In genomic region chr1:55725428-55725827, GRCm38 (mm10) we compare ENCODE assay signal across 29 mouse cellular contexts.
DNase-seq lines count a peak whose midpoint lies in the region; ATAC-seq and TF ChIP-seq lines count a peak whose summit lies in the region.
"Had no signal": no experiment of that assay in that cellular context is flagged by ENCODE, and none has a peak within 500 bp of the region (broad histone marks: within the 10 kb centered on the region; RNA-seq: fewer than 3 reads in every experiment).

No protein-coding gene starts in this region.

- no peak for TF ChIP-seq POLR2A in brain, embryonic 14.5 days (IDR thresholded peaks at IDR 0.05; ENCODE audit: borderline replicate concordance, extremely low read depth, insufficient read depth, insufficient read length, poor library complexity, severe bottlenecking)

- H3K27ac ChIP-seq in lung, embryonic 14.5 days (ENCODE audit: low read depth): no peak overlapping the region
- H3K27ac ChIP-seq: embryonic facial prominence, embryonic 12.5 days; forebrain, embryonic 13.5 days; heart, adult 2 months; heart, embryonic 10.5 days; heart, embryonic 13.5 days; hindbrain, embryonic 14.5 days; intestine, embryonic 15.5 days had no signal

- H3K9ac ChIP-seq in lung, embryonic 14.5 days: no peak overlapping the region
- H3K9ac ChIP-seq: embryonic facial prominence, embryonic 12.5 days; forebrain, embryonic 13.5 days; forebrain, postnatal 0 days; heart, embryonic 13.5 days; hindbrain, embryonic 14.5 days; intestine, embryonic 15.5 days had no signal

- no peaks in the 10 kb centered on the region for H3K9me3 ChIP-seq in lung, embryonic 14.5 days (ENCODE audit: low read depth, low read length)
- H3K9me3 ChIP-seq: embryonic facial prominence, embryonic 12.5 days; forebrain, embryonic 13.5 days; G1E; heart, embryonic 10.5 days; heart, embryonic 13.5 days; intestine, embryonic 15.5 days had no signal

- WGBS in lung, embryonic 14.5 days: 40% methylated on average over 3 of the region's 3 CpGs

- TF ChIP-seq CTCF in lung, embryonic 14.5 days (IDR thresholded peaks at IDR 0.05; ENCODE audit: low read depth): no peak
- TF ChIP-seq CTCF in brain, embryonic 14.5 days (IDR thresholded peaks at IDR 0.05; ENCODE audit: borderline replicate concordance, extremely low read depth, insufficient read depth, insufficient read length): no peak

- no peaks in the 10 kb centered on the region for H3K4me1 ChIP-seq in lung, embryonic 14.5 days (ENCODE audit: insufficient read depth)
- H3K4me1 ChIP-seq: embryonic facial prominence, embryonic 12.5 days; forebrain, embryonic 13.5 days; heart, embryonic 10.5 days; intestine, embryonic 15.5 days had no signal

- peak; percentile 17 to 46 for DNase-seq in cerebellum, postnatal 14 days
- no peak for DNase-seq in cerebellum, adult 8-10 months
- DNase-seq in frontal cortex, postnatal 36 days (ENCODE audit: low spot score in 2 of 2): no peak
- DNase-seq in lung, embryonic 14.5 days: peak; percentile 61
- DNase-seq in lung, postnatal 4 days: no peak
- peak; percentile 53 for DNase-seq in brain, embryonic 14.5 days (ENCODE audit: low read depth)
- DNase-seq: adrenal gland, postnatal 10 days; adrenal gland, postnatal 36 days; B cell, adult 2 months; cerebellum, adult 11-12 months; cerebellum, adult 9-10 months; forebrain, postnatal 0 days; gastrocnemius, postnatal 10 days; gastrocnemius, postnatal 36 days; heart, adult 2 months; heart, postnatal 14 days; heart, postnatal 4 days; kidney, adult 11 months had no signal

- peak; percentile 64 for ATAC-seq in frontal cortex, adult (ENCODE audit: low TSS enrichment)
- ATAC-seq in lung, embryonic 14.5 days (ENCODE audit: insufficient read depth): no peak
- ATAC-seq: forebrain, embryonic 13.5 days; forebrain, postnatal 0 days; intestine, embryonic 15.5 days; Patski had no signal

- H3K4me3 ChIP-seq in lung, embryonic 14.5 days (ENCODE audit: low read depth, low read length): no peak overlapping the region
- H3K4me3 ChIP-seq: embryonic facial prominence, embryonic 12.5 days; erythroblast, embryonic 14.5 days; forebrain, embryonic 13.5 days; heart, adult 2 months; heart, embryonic 10.5 days; heart, embryonic 13.5 days; intestine, embryonic 15.5 days had no signal

- no peaks in the 10 kb centered on the region for H3K36me3 ChIP-seq in lung, embryonic 14.5 days (ENCODE audit: insufficient read depth)
- H3K36me3 ChIP-seq: embryonic facial prominence, embryonic 12.5 days; G1E; heart, embryonic 10.5 days; heart, embryonic 13.5 days; intestine, embryonic 15.5 days had no signal

- H3K4me2 ChIP-seq in lung, embryonic 14.5 days: no peak overlapping the region
- H3K4me2 ChIP-seq: embryonic facial prominence, embryonic 12.5 days; forebrain, embryonic 13.5 days; heart, embryonic 13.5 days; hindbrain, embryonic 14.5 days; intestine, embryonic 15.5 days had no signal

- no peaks in the 10 kb centered on the region for H3K27me3 ChIP-seq in lung, embryonic 14.5 days (ENCODE audit: insufficient read depth, low read length)
- H3K27me3 ChIP-seq: CH12.LX; embryonic facial prominence, embryonic 12.5 days; forebrain, embryonic 13.5 days; heart, embryonic 13.5 days; intestine, embryonic 15.5 days; Patski had no signal

Comparison
In these comparisons a context has a peak if more than half of its experiments do, and no peak if none do; other contexts are left out.
1. DNase-seq: peak in cerebellum, postnatal 14 days (2 of 2), lung, embryonic 14.5 days (single experiment) and brain, embryonic 14.5 days (single experiment); none in cerebellum, adult 8-10 months (single experiment), frontal cortex, postnatal 36 days (0 of 2) and lung, postnatal 4 days (0 of 2).